Mouse (Mus musculus) liver, embryonic 16.5 days (tissue): ENCODE data around the gene Foxi1. TPM values are rescaled to one million over a fixed set of nuclear protein-coding genes. Genes with fewer than 3 reads are reported as not detected.

Experiments
- ATAC-seq: fragments of 200-750 bp; cut with Nextera tagmentation; 2 replicates; pipeline ENCODE4 v1.8.0; 2017; ENCODE audit warnings: low read depth, mild to moderate bottlenecking, moderate number of reproducible peaks, moderate library complexity
- H3K27ac ChIP-seq: fragments of 300-500 bp; sonication (generic); 2 replicates; pipeline ENCODE4 v1.5.1; 2014; ENCODE audit warnings: mild to moderate bottlenecking, low read length
- H3K27me3 ChIP-seq: fragments of 300-500 bp; sonication (generic); 2 replicates; pipeline ENCODE4 v1.6.1; 2014; ENCODE audit warnings: low read depth, low read length, mixed read lengths; ENCODE audit not compliant: control insufficient read depth, insufficient read depth
- H3K36me3 ChIP-seq: fragments of 300-500 bp; sonication (generic); 2 replicates; pipeline ENCODE4 v1.6.1; 2014; ENCODE audit warnings: mild to moderate bottlenecking; ENCODE audit not compliant: control insufficient read depth, insufficient read depth
- H3K4me1 ChIP-seq: fragments of 300-500 bp; sonication (generic); 2 replicates; pipeline ENCODE4 v1.6.1; 2014; ENCODE audit warnings: low read depth, low read length, mixed read lengths; ENCODE audit not compliant: control insufficient read depth
- H3K4me2 ChIP-seq: fragments of 300-500 bp; sonication (generic); 2 replicates; pipeline ENCODE4 v1.6.1; 2014; ENCODE audit warnings: low read depth, low read length, mixed read lengths
- H3K4me3 ChIP-seq: fragments of 300-500 bp; sonication (generic); 2 replicates; pipeline ENCODE4 v1.5.1; 2014; ENCODE audit warnings: low read depth, mild to moderate bottlenecking, low read length
- H3K9ac ChIP-seq: fragments of 300-500 bp; sonication (generic); 2 replicates; pipeline ENCODE4 v1.6.1; 2014; ENCODE audit warnings: low read depth, low read length
- H3K9me3 ChIP-seq: fragments of 300-500 bp; sonication (generic); replicated peaks from 2 replicates; pipeline ENCODE4 v1.6.1; 2016; ENCODE audit warnings: low read length; ENCODE audit not compliant: control insufficient read depth
- WGBS: fragments of 180-500 bp; shearing (Covaris S2); extraction: QIAGEN DNeasy Blood & Tissue Kit; methylation state at CpG from one replicate; pipeline ENCODE4 v1.1.7; 2014; ENCODE audit not compliant: insufficient replicate concordance; 5-methylcytosine and 5-hydroxymethylcytosine counted together
- polyA plus RNA-seq: library from polyadenylated mRNA; unstranded; fragments of >200 nt; fragmentation: Nextera tagmentation; extraction: Ambion mirVana; gene quantifications from 2 replicates; pipeline ENCODE4 v1.2.1, GENCODE M21; 2015

Gene Foxi1
- polyA plus RNA-seq, 1 experiment from 2014 or later, result not detected

GRCm38 (mm10) chr11:34212853-34213252 lies 5.0 kb upstream of the Foxi1 start:
- Histone ChIP-seq H3K27ac (no peak overlapping the region), H3K4me1 (no peaks in the 10 kb centered on the region), H3K9ac (no peak overlapping the region), H3K36me3 (no peaks in the 10 kb centered on the region), H3K4me3 (no peak overlapping the region), H3K9me3 (no peaks in the 10 kb centered on the region), H3K27me3 (no peaks in the 10 kb centered on the region), H3K4me2 (no peak overlapping the region)
- WGBS, result 16% methylated on average over 5 of the region's 5 CpGs
- ATAC-seq, result no peak

GRCm38 (mm10) chr11:34202769-34203168 lies 5.1 kb downstream of the Foxi1 start:
- 24% methylated on average over 1 of the region's 1 CpGs for WGBS
- no peaks in the 10 kb centered on the region for H3K4me1 ChIP-seq
- H3K4me2 ChIP-seq, result no peak overlapping the region
- no peak for ATAC-seq
- H3K9ac ChIP-seq, result no peak overlapping the region
- H3K36me3 ChIP-seq, result no peaks in the 10 kb centered on the region
- H3K4me3 ChIP-seq, result no peak overlapping the region
- H3K27ac ChIP-seq, result no peak overlapping the region
- no peaks in the 10 kb centered on the region for H3K27me3 ChIP-seq
- H3K9me3 ChIP-seq, result no peaks in the 10 kb centered on the region

GRCm38 (mm10) chr11:34195142-34195541 lies 12.7 kb downstream of the Foxi1 start:
- Histone ChIP-seq H3K27ac (no peak overlapping the region), H3K9me3 (no peaks in the 10 kb centered on the region), H3K4me2 (no peak overlapping the region), H3K9ac (no peak overlapping the region), H3K36me3 (no peaks in the 10 kb centered on the region), H3K27me3 (no peaks in the 10 kb centered on the region), H3K4me1 (no peaks in the 10 kb centered on the region), H3K4me3 (no peak overlapping the region)
- 73% methylated on average over 3 of the region's 3 CpGs for WGBS
- ATAC-seq, result no peak

- Histone ChIP-seq H3K27me3 (no peaks in the 10 kb centered on the region), H3K4me3 (no peak overlapping the region), H3K36me3 (no peaks in the 10 kb centered on the region), H3K9ac (no peak overlapping the region), H3K9me3 (no peaks in the 10 kb centered on the region), H3K4me2 (no peak overlapping the region), H3K27ac (no peak overlapping the region), H3K4me1 (no peaks in the 10 kb centered on the region)
- WGBS, result 47% methylated on average over 9 of the region's 9 CpGs
- ATAC-seq, result no peak
These were observed 13.5 kb downstream of the Foxi1 start for GRCm38 (mm10) chr11:34194158-34194941.

GRCm38 (mm10) chr11:34193658-34194057 lies 14.2 kb downstream of the Foxi1 start:
- Histone ChIP-seq H3K4me2 (no peak overlapping the region), H3K9ac (no peak overlapping the region), H3K4me3 (no peak overlapping the region), H3K27me3 (no peaks in the 10 kb centered on the region), H3K9me3 (no peaks in the 10 kb centered on the region), H3K4me1 (no peaks in the 10 kb centered on the region), H3K36me3 (no peaks in the 10 kb centered on the region), H3K27ac (no peak overlapping the region)
- 56% methylated on average over 3 of the region's 3 CpGs for WGBS
- no peak for ATAC-seq

- WGBS, result 38% methylated on average over 2 of the region's 2 CpGs
- H3K9ac ChIP-seq, result no peak overlapping the region
- ATAC-seq, result no peak
These were observed 23.6 kb downstream of the Foxi1 start for GRCm38 (mm10) chr11:34184266-34184665.

GRCm38 (mm10) chr11:34181214-34182117 lies 26.4 kb downstream of the Foxi1 start:
- Histone ChIP-seq H3K36me3 (no peaks in the 10 kb centered on the region), H3K27ac (no peak overlapping the region), H3K4me3 (no peak overlapping the region), H3K4me1 (no peaks in the 10 kb centered on the region), H3K4me2 (no peak overlapping the region), H3K9me3 (no peaks in the 10 kb centered on the region), H3K27me3 (no peaks in the 10 kb centered on the region), H3K9ac (no peak overlapping the region)
- WGBS, result 47% methylated on average over 8 of the region's 8 CpGs
- no peak for ATAC-seq

More at GRCm38 (mm10) chr11:34184266-34184665, 23.6 kb downstream of the Foxi1 start:
- Histone ChIP-seq H3K4me3 (no peak overlapping the region), H3K27me3 (no peaks in the 10 kb centered on the region), H3K27ac (no peak overlapping the region), H3K4me1 (no peaks in the 10 kb centered on the region), H3K9me3 (no peaks in the 10 kb centered on the region), H3K36me3 (no peaks in the 10 kb centered on the region), H3K4me2 (no peak overlapping the region)

- Histone ChIP-seq H3K27me3 (no peaks in the 10 kb centered on the region), H3K9ac (no peak overlapping the region)
- WGBS, result 46% methylated on average over 2 of the region's 2 CpGs
These were observed 29.1 kb downstream of the Foxi1 start for GRCm38 (mm10) chr11:34178752-34179151.

GRCm38 (mm10) chr11:34176371-34176770 lies 31.5 kb downstream of the Foxi1 start:
- Histone ChIP-seq H3K27ac (no peak overlapping the region), H3K4me1 (no peaks in the 10 kb centered on the region), H3K36me3 (no peaks in the 10 kb centered on the region), H3K9me3 (no peaks in the 10 kb centered on the region), H3K4me3 (no peak overlapping the region), H3K9ac (no peak overlapping the region), H3K27me3 (no peaks in the 10 kb centered on the region), H3K4me2 (no peak overlapping the region)
- ATAC-seq, result no peak
- WGBS, result 50% methylated on average over 1 of the region's 1 CpGs

More at GRCm38 (mm10) chr11:34178752-34179151, 29.1 kb downstream of the Foxi1 start:
- ATAC-seq, result no peak
- Histone ChIP-seq H3K4me1 (no peaks in the 10 kb centered on the region), H3K4me3 (no peak overlapping the region), H3K36me3 (no peaks in the 10 kb centered on the region), H3K9me3 (no peaks in the 10 kb centered on the region), H3K27ac (no peak overlapping the region), H3K4me2 (no peak overlapping the region)
